Mouse (Mus musculus) intestine, postnatal 0 days (tissue): ENCODE measurements around the gene Zbtb8b. TPM values are rescaled to one million over a fixed set of nuclear protein-coding genes. Genes with fewer than 3 reads are reported as not detected.
"Not testable (repeated sequence)": the region's sequence is repeated elsewhere in the genome, so short reads cannot be mapped to it uniquely, and the experiment has no call there.

Source experiments
- ATAC-seq: fragments of 200-750 bp; cut with Nextera tagmentation; 2 replicates; pipeline ENCODE4 v1.8.0; 2017; ENCODE audit warnings: mild to moderate bottlenecking, moderate TSS enrichment, moderate library complexity
- H3K27ac ChIP-seq: fragments of 300-500 bp; sonication (generic); 2 replicates; pipeline ENCODE4 v1.5.1; 2014; ENCODE audit warnings: mild to moderate bottlenecking, low read depth, low read length, moderate library complexity
- H3K27me3 ChIP-seq: fragments of 300-500 bp; sonication (generic); replicated peaks from 2 replicates; pipeline ENCODE4 v1.6.1; 2014; ENCODE audit warnings: low read length, mixed read lengths; ENCODE audit not compliant: control insufficient read depth, insufficient read depth
- H3K36me3 ChIP-seq: fragments of 300-500 bp; sonication (generic); 2 replicates; pipeline ENCODE4 v1.6.1; 2014; ENCODE audit warnings: mild to moderate bottlenecking, moderate library complexity; ENCODE audit not compliant: control insufficient read depth, insufficient read depth
- H3K4me1 ChIP-seq: fragments of 300-500 bp; sonication (generic); replicated peaks from 2 replicates; pipeline ENCODE4 v1.6.1; 2014; ENCODE audit warnings: antibody characterized with exemption, low read length, mixed read lengths; ENCODE audit not compliant: control insufficient read depth, insufficient read depth
- H3K4me2 ChIP-seq: fragments of 300-500 bp; sonication (generic); replicated peaks from 2 replicates; pipeline ENCODE4 v1.6.1; 2014; ENCODE audit warnings: low read depth, mild to moderate bottlenecking, moderate library complexity
- H3K4me3 ChIP-seq: fragments of 300-500 bp; sonication (generic); 2 replicates; pipeline ENCODE4 v1.5.1; 2014; ENCODE audit warnings: low read depth, low read length
- H3K9ac ChIP-seq: fragments of 300-500 bp; sonication (generic); 2 replicates; pipeline ENCODE4 v1.6.1; 2014; ENCODE audit warnings: mild to moderate bottlenecking, low read depth, low read length
- H3K9me3 ChIP-seq: fragments of 300-500 bp; sonication (generic); 2 replicates; pipeline ENCODE4 v1.6.1; 2016; ENCODE audit warnings: mixed run types; ENCODE audit not compliant: control insufficient read depth
- CTCF ChIP-seq: sonication (generic); IDR thresholded peaks from 2 replicates; pipeline ENCODE4 v1.5.1; 2016; ENCODE audit warnings: low read depth, mild to moderate bottlenecking, control low read depth, antibody characterized with exemption, moderate library complexity
- WGBS: fragments of 180-500 bp; shearing (Covaris S2); extraction: QIAGEN DNeasy Blood & Tissue Kit; methylation state at CpG from one replicate; pipeline ENCODE4 v1.1.7; 2014; 5-methylcytosine and 5-hydroxymethylcytosine counted together
- polyA plus RNA-seq: library from polyadenylated mRNA; unstranded; fragments of >200 nt; fragmentation: Nextera tagmentation; extraction: Ambion mirVana; gene quantifications from 2 replicates; pipeline ENCODE4 v1.2.1, GENCODE M21; 2015

Gene Zbtb8b
- polyA plus RNA-seq, 1 experiment from 2014 or later = 0.14 TPM

GRCm38 (mm10) chr4:129441145-129441544, 492 bp upstream of the Zbtb8b start:
- H3K27me3 ChIP-seq = peaks cover 19% of the 10 kb centered on the region
- no peak for ATAC-seq
- no peak overlapping the region for H3K9ac ChIP-seq
- WGBS = 30% methylated on average over 6 of the region's 6 CpGs
- no peaks in the 10 kb centered on the region for H3K36me3 ChIP-seq
- no peaks in the 10 kb centered on the region; the same call in 1 of the 2 replicates for H3K4me1 ChIP-seq
- peak overlapping the region; percentile 72; the same call in 1 of the 2 replicates for H3K4me2 ChIP-seq
- no peaks in the 10 kb centered on the region for H3K9me3 ChIP-seq
- no peak overlapping the region for H3K27ac ChIP-seq
- peak overlapping the region; percentile 38 for H3K4me3 ChIP-seq
- TF ChIP-seq CTCF = no peak

GRCm38 (mm10) chr4:129418321-129418720, 22.3 kb downstream of the Zbtb8b start:
- peak; percentile 32 for TF ChIP-seq CTCF
- no peak for ATAC-seq
- 73% methylated on average over 5 of the region's 5 CpGs for WGBS
- Histone ChIP-seq H3K36me3 (no peaks in the 10 kb centered on the region), H3K27ac (no peak overlapping the region), H3K4me2 (no peak overlapping the region), H3K27me3 (no peaks in the 10 kb centered on the region), H3K9me3 (no peaks in the 10 kb centered on the region), H3K9ac (no peak overlapping the region), H3K4me3 (no peak overlapping the region), H3K4me1 (no peaks in the 10 kb centered on the region)

GRCm38 (mm10) chr4:129416478-129416877, 24.2 kb downstream of the Zbtb8b start:
- no peak for ATAC-seq
- Histone ChIP-seq H3K9ac (no peak overlapping the region), H3K36me3 (no peaks in the 10 kb centered on the region), H3K4me3 (no peak overlapping the region), H3K27me3 (no peaks in the 10 kb centered on the region), H3K4me2 (no peak overlapping the region), H3K9me3 (no peaks in the 10 kb centered on the region), H3K27ac (no peak overlapping the region), H3K4me1 (no peaks in the 10 kb centered on the region)
- WGBS = 27% methylated on average over 5 of the region's 5 CpGs
- TF ChIP-seq CTCF = no peak

- Histone ChIP-seq H3K9ac (no peak overlapping the region), H3K36me3 (no peaks in the 10 kb centered on the region), H3K27ac (no peak overlapping the region), H3K4me2 (no peak overlapping the region), H3K4me3 (no peak overlapping the region), H3K27me3 (no peaks in the 10 kb centered on the region), H3K4me1 (no peaks in the 10 kb centered on the region), H3K9me3 (no peaks in the 10 kb centered on the region)
- 0 out of 2 replicates have a peak, but pooled peaks have one; percentile 27 for TF ChIP-seq CTCF
- ATAC-seq = no peak
- WGBS = 94% methylated on average over 5 of the region's 5 CpGs
These were observed 24.8 kb downstream of the Zbtb8b start for GRCm38 (mm10) chr4:129415892-129416291.

GRCm38 (mm10) chr4:129410991-129411390, 29.7 kb downstream of the Zbtb8b start:
- H3K27ac ChIP-seq = no peak overlapping the region
- H3K36me3 ChIP-seq = no peaks in the 10 kb centered on the region
- H3K9ac ChIP-seq = no peak overlapping the region
- TF ChIP-seq CTCF = no peak
- no peak for ATAC-seq
- H3K27me3 ChIP-seq = no peaks in the 10 kb centered on the region
- no peak overlapping the region for H3K4me2 ChIP-seq
- no peak overlapping the region for H3K4me3 ChIP-seq
- H3K9me3 ChIP-seq = no peaks in the 10 kb centered on the region
- no peaks in the 10 kb centered on the region for H3K4me1 ChIP-seq

GRCm38 (mm10) chr4:129410532-129410931, 30.1 kb downstream of the Zbtb8b start:
- not testable (repeated sequence) for H3K27ac ChIP-seq, H3K4me1 ChIP-seq, H3K9ac ChIP-seq, H3K36me3 ChIP-seq, H3K4me2 ChIP-seq, H3K27me3 ChIP-seq, H3K4me3 ChIP-seq, H3K9me3 ChIP-seq
- 0 out of 2 replicates have a peak, but pooled peaks have one; percentile 22 for ATAC-seq
- whole genome bisulfite sequencing = 91% methylated on average over 3 of the region's 3 CpGs

- peak; percentile 53 for ATAC-seq
- Histone ChIP-seq H3K4me3 (peak overlapping the region; percentile 36), H3K4me2 (peak overlapping the region; percentile 72), H3K9me3 (no peaks in the 10 kb centered on the region), H3K27ac (no peak overlapping the region), H3K4me1 (no peaks in the 10 kb centered on the region), H3K9ac (peak overlapping the region; percentile 8; the same call in 1 of the 2 replicates), H3K36me3 (no peaks in the 10 kb centered on the region), H3K27me3 (no peaks in the 10 kb centered on the region)
- TF ChIP-seq CTCF = peak; percentile 74
- 2% methylated on average over 25 of the region's 25 CpGs for WGBS
These were observed 34.2 kb downstream of the Zbtb8b start for GRCm38 (mm10) chr4:129406447-129406846.
